Mouse (Mus musculus) heart, postnatal 0 days (tissue): Measurements from ENCODE around the gene Dppa3. TPM values are rescaled to one million over a fixed set of nuclear protein-coding genes. Genes with fewer than 3 reads are reported as not detected.

Source experiments
- ATAC-seq: fragments of 200-750 bp; cut with Nextera tagmentation; 2 replicates; pipeline ENCODE4 v1.8.0; 2017; ENCODE audit warnings: low read depth, moderate number of reproducible peaks, moderate library complexity; ENCODE audit not compliant: insufficient read depth
- DNase-seq: peaks from one replicate; pipeline ENCODE4 v3.0.0-alpha.2; 2016; ENCODE audit warnings: low spot score
- H3K27ac ChIP-seq: fragments of 300-500 bp; sonication (generic); 2 replicates; pipeline ENCODE4 v1.5.1; 2014; ENCODE audit warnings: low read depth, mild to moderate bottlenecking
- H3K27me3 ChIP-seq: fragments of 300-500 bp; sonication (generic); 2 replicates; pipeline ENCODE4 v1.6.1; 2014; ENCODE audit warnings: low read length, mixed read lengths; ENCODE audit not compliant: control insufficient read depth, insufficient read depth
- H3K36me3 ChIP-seq: fragments of 300-500 bp; sonication (generic); replicated peaks from 2 replicates; pipeline ENCODE4 v1.6.1; 2014; ENCODE audit warnings: low read length, mixed read lengths; ENCODE audit not compliant: control insufficient read depth, insufficient read depth
- H3K4me1 ChIP-seq: fragments of 300-500 bp; sonication (generic); 2 replicates; pipeline ENCODE4 v1.6.1; 2014; ENCODE audit warnings: antibody characterized with exemption; ENCODE audit not compliant: control insufficient read depth, insufficient read depth
- H3K4me2 ChIP-seq: fragments of 300-500 bp; sonication (generic); 2 replicates; pipeline ENCODE4 v1.6.1; 2014; ENCODE audit warnings: low read depth, mild to moderate bottlenecking, low read length, moderate library complexity
- H3K4me3 ChIP-seq: fragments of 300-500 bp; sonication (generic); 2 replicates; pipeline ENCODE4 v1.5.1; 2014; ENCODE audit warnings: low read depth, low read length
- H3K9ac ChIP-seq: fragments of 300-500 bp; sonication (generic); replicated peaks from 2 replicates; pipeline ENCODE4 v1.6.1; 2014; ENCODE audit warnings: low read depth, low read length, mixed read lengths
- H3K9me3 ChIP-seq: fragments of 300-500 bp; sonication (generic); replicated peaks from 2 replicates; pipeline ENCODE4 v1.6.1; 2016; ENCODE audit warnings: low read length; ENCODE audit not compliant: control insufficient read depth
- CTCF ChIP-seq: IDR thresholded peaks from 2 replicates; pipeline ENCODE4 v1.5.1; 2016; ENCODE audit warnings: antibody characterized with exemption, control low read depth, low read depth
- EP300 ChIP-seq: IDR thresholded peaks from 2 replicates; pipeline ENCODE4 v1.6.1; 2016; ENCODE audit warnings: antibody characterized with exemption, low read depth
- WGBS: fragments of 180-500 bp; shearing (Covaris S2); extraction: QIAGEN DNeasy Blood & Tissue Kit; methylation state at CpG from one replicate; pipeline ENCODE4 v1.1.7; 2014; 5-methylcytosine and 5-hydroxymethylcytosine counted together
- polyA plus RNA-seq: library from polyadenylated mRNA; unstranded; fragments of >200 nt; fragmentation: Nextera tagmentation; extraction: Ambion mirVana; gene quantifications from 2 replicates; pipeline ENCODE4 v1.2.1, GENCODE M21; 2015
- total RNA-seq: library from RNA; depleted of rRNA; stranded (reverse); fragments of >200 nt; gene quantifications from 2 replicates; pipeline ENCODE4 v1.2.3, GENCODE M21; 2014; ENCODE audit warnings: low replicate concordance

Dppa3 gene
- total and polyA plus RNA-seq, 2 experiments from 2014 or later, result 0.18 TPM; not detected in 1

- no peak for TF ChIP-seq CTCF
- TF ChIP-seq EP300, result no peak
- Histone ChIP-seq H3K27me3 (no peaks in the 10 kb centered on the region), H3K4me3 (no peak overlapping the region), H3K9ac (no peak overlapping the region), H3K4me2 (no peak overlapping the region), H3K4me1 (no peaks in the 10 kb centered on the region), H3K36me3 (no peaks in the 10 kb centered on the region), H3K9me3 (no peaks in the 10 kb centered on the region), H3K27ac (no peak overlapping the region)
- ATAC-seq (no peak), DNase-seq (no peak)
- WGBS, result 72% methylated on average over 7 of the region's 7 CpGs
These were observed 26.1 kb upstream of the Dppa3 start for GRCm38 (mm10) chr6:122600066-122600646.

DNA sequence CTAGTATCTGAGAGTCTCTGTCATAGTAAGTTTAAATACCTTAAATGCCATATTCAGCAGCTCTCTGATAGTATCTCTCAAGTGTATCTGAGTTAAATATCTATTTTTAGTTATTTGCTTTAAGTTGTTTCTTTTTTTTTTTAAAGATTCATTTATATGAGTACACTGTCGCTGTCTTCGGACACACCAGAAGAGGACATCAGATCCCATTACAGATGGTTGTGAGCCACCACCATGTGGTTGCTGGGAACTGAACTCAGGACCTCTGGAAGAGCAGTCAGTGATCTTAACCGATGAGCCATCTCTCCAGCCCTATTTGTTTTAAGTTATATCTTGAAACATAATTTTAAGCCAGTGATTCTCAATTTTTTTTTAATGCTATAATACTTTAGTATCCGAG lies 25.2 kb upstream of the Dppa3 start:
- DNase-seq (no peak), ATAC-seq (no peak)
- TF ChIP-seq CTCF, result no peak
- no peak for TF ChIP-seq EP300
- Histone ChIP-seq H3K4me2 (no peak overlapping the region), H3K9me3 (no peaks in the 10 kb centered on the region), H3K4me1 (no peaks in the 10 kb centered on the region), H3K27ac (no peak overlapping the region), H3K27me3 (no peaks in the 10 kb centered on the region), H3K4me3 (no peak overlapping the region), H3K36me3 (no peaks in the 10 kb centered on the region), H3K9ac (no peak overlapping the region)
- WGBS, result 87% methylated on average over 4 of the region's 4 CpGs

DNA sequence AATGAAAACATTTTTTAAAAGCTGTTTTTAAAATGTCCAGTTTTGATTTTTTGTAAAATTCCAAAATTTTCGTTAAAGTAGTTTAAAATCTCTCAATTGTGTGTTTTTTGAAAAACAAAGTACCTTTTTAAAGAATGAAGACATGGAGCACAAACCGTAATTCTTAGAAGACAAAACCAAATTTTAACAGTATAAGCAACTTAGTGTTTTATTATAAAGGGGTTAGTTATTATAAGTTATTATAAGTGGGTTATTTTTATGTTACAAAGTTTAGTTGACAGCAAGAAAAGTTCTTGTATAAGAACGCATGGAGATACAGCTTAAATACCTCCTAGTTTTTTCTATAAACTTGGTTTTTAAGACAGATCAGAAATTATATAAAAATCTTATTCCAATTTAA lies 24.6 kb upstream of the Dppa3 start:
- Histone ChIP-seq H3K4me1 (no peaks in the 10 kb centered on the region), H3K27me3 (no peaks in the 10 kb centered on the region), H3K9me3 (no peaks in the 10 kb centered on the region), H3K4me2 (peak overlapping the region; percentile 79), H3K4me3 (peak overlapping the region; percentile 69), H3K36me3 (no peaks in the 10 kb centered on the region), H3K27ac (peak overlapping the region; percentile 78; the same call in 1 of the 2 replicates), H3K9ac (peak overlapping the region; percentile 70; the same call in 1 of the 2 replicates)
- DNase-seq (no peak), ATAC-seq (no peak)
- TF ChIP-seq CTCF (no peak), EP300 (no peak)
- 81% methylated on average over 3 of the region's 3 CpGs for WGBS

- peak within 1 kb of the TSS; percentile 79 for H3K4me2 ChIP-seq
- H3K27me3 ChIP-seq, result no peaks in the 10 kb centered on the region
- ATAC-seq, result peak; percentile 83
- no peaks in the 10 kb centered on the region for H3K4me1 ChIP-seq
- peak; percentile 77 for DNase-seq
- peak within 1 kb of the TSS; percentile 69 for H3K4me3 ChIP-seq
- WGBS, result 2% methylated on average over 22 of the region's 22 CpGs
- H3K9me3 ChIP-seq, result no peaks in the 10 kb centered on the region
- no peaks in the 10 kb centered on the region for H3K36me3 ChIP-seq
- H3K9ac ChIP-seq, result peak within 1 kb of the TSS; percentile 70
- TF ChIP-seq EP300 (no peak), CTCF (no peak)
- peak within 1 kb of the TSS; percentile 78 for H3K27ac ChIP-seq
These were observed 23.8 kb upstream of the Dppa3 start, which contains the start of gene Apobec1 for GRCm38 (mm10) chr6:122602242-122602991. Gene Apobec1, minus strand, starts transcription at chr6:122602444.

DNA sequence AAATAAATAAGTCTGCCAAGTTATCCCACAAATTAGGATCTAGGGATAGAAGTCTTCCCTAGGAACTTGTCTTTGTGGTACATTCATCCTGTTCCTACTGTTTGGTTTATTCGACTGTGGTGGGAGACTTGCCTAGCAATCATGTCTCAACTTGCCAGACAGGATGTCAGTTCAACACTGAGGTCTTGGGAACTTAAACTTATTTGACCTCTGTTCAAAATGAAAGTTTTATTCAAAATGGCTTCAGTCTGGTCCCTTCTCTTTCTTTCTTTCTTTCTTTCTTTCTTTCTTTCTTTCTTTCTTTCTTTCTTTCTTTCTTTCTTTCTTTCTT lies 23.3 kb upstream of the Dppa3 start:
- DNase-seq (no peak), ATAC-seq (no peak; the same call in 1 of the 2 replicates)
- no peak for TF ChIP-seq CTCF
- TF ChIP-seq EP300, result no peak
- H3K4me2 ChIP-seq, result peak overlapping the region; percentile 79
- no peaks in the 10 kb centered on the region for H3K9me3 ChIP-seq
- H3K27ac ChIP-seq, result peak overlapping the region; percentile 78
- WGBS, result 17% methylated on average over 1 of the region's 1 CpGs
- no peaks in the 10 kb centered on the region for H3K36me3 ChIP-seq
- H3K4me1 ChIP-seq, result no peaks in the 10 kb centered on the region
- peak overlapping the region; percentile 70 for H3K9ac ChIP-seq
- H3K27me3 ChIP-seq, result no peaks in the 10 kb centered on the region
- peak overlapping the region; percentile 69 for H3K4me3 ChIP-seq
